Mouse (Mus musculus) small intestine, adult 2 months (tissue): ENCODE measurements around the gene Acad12.

Experiments
- CTCF ChIP-seq: fragments of 200-500 bp; IDR thresholded peaks from 2 replicates; pipeline ENCODE4 v1.5.1; 2012; ENCODE audit warnings: low read depth, mild to moderate bottlenecking, control low read depth, inconsistent platforms, low read length, moderate library complexity, mixed read lengths; ENCODE audit not compliant: insufficient replicate concordance, insufficient read length; ENCODE audit errors: extremely low read depth
- POLR2A ChIP-seq: fragments of 200-500 bp; IDR thresholded peaks from 2 replicates; pipeline ENCODE4 v1.6.1; 2012; ENCODE audit warnings: low read depth, mild to moderate bottlenecking, control low read depth, inconsistent platforms, low read length, moderate library complexity

- TF ChIP-seq POLR2A (no peak), CTCF (no peak)
Observed at GRCm38 (mm10) chr5:121586400-121587039, 32.2 kb downstream of the Acad12 start.
